Mouse (Mus musculus) urinary bladder, postnatal 4 days (tissue): ENCODE measurements at regions not wholly inside any gene's neighbourhood (a gene's known extent, or its start where the extent isn't known, plus 50 kb on each side); places are given as distances from the start of the nearest gene placed in this dataset.

Experiments
- DNase-seq, 2 experiments: peaks; one replicate each; pipeline ENCODE4 v3.0.0; 2021 to 2022; ENCODE audit warnings: low spot score in 2 of 2

- no peak for DNase-seq
Measured at GRCm38 (mm10) chr8:26287665-26288064, 168.3 kb downstream of the Gm45692 start.

- no peak for DNase-seq
Measured at GRCm38 (mm10) chr8:26288163-26288562, 168.8 kb downstream of the Gm45692 start.

- no peak for DNase-seq
Measured at GRCm38 (mm10) chr8:26298066-26298804, 178.9 kb downstream of the Gm45692 start.

GRCm38 (mm10) chr8:26300246-26300645, 180.9 kb downstream of the Gm45692 start:
- no peak for DNase-seq

GRCm38 (mm10) chr8:26301961-26302360, 182.6 kb downstream of the Gm45692 start:
- DNase-seq: no peak

- no peak for DNase-seq
Measured at GRCm38 (mm10) chr8:26304566-26304965, 185.2 kb downstream of the Gm45692 start.

- DNase-seq: no peak
Measured at GRCm38 (mm10) chr8:26305061-26305879, 185.9 kb downstream of the Gm45692 start.

GRCm38 (mm10) chr8:26308121-26308641, 188.8 kb downstream of the Gm45692 start:
- no peak for DNase-seq

GRCm38 (mm10) chr8:26309764-26310163, 190.4 kb downstream of the Gm45692 start:
- DNase-seq: no peak

GRCm38 (mm10) chr8:26323606-26324350, 204.4 kb downstream of the Gm45692 start:
- no peak for DNase-seq

GRCm38 (mm10) chr8:26324606-26325005, 205.3 kb downstream of the Gm45692 start:
- DNase-seq: no peak

GRCm38 (mm10) chr8:26329813-26330212, 210.5 kb downstream of the Gm45692 start:
- DNase-seq: peak in 1 of 2 experiments; percentile 30

- DNase-seq: peak in 1 of 2 experiments; percentile 60
Measured at GRCm38 (mm10) chr8:26336906-26337650, 217.7 kb downstream of the Gm45692 start.

- DNase-seq: peak; percentile 48 to 73
Measured at GRCm38 (mm10) chr8:26345078-26345477, 225.7 kb downstream of the Gm45692 start.

GRCm38 (mm10) chr8:26349231-26349630, 229.9 kb downstream of the Gm45692 start:
- DNase-seq: peak in 1 of 2 experiments; percentile 54

- peak in 1 of 2 experiments; percentile 34 for DNase-seq
Measured at GRCm38 (mm10) chr8:26349854-26350253, 230.5 kb downstream of the Gm45692 start.

GRCm38 (mm10) chr8:26350616-26351015, 231.3 kb downstream of the Gm45692 start:
- no peak for DNase-seq

- peak; percentile 74 to 76 for DNase-seq
Measured at GRCm38 (mm10) chr8:26351643-26352540, 232.6 kb downstream of the Gm45692 start.

- peak; percentile 75 to 81 for DNase-seq
Measured at GRCm38 (mm10) chr8:26352541-26353010, 233.2 kb downstream of the Gm45692 start.

GRCm38 (mm10) chr8:26353476-26353875, 234.1 kb downstream of the Gm45692 start:
- no peak for DNase-seq
